Mouse (Mus musculus) fat pad, adult 2 months (tissue): Measurements from ENCODE around the gene Cdh20.
"Not testable (repeated sequence)": the region's sequence is repeated elsewhere in the genome, so short reads cannot be mapped to it uniquely, and the experiment has no call there.

Experiments
- DNase-seq: peaks from one replicate; pipeline ENCODE4 v3.0.0-alpha.2; 2011; ENCODE audit warnings: low read depth, low spot score; ENCODE audit errors: extremely low read depth

Cdh20 gene

GRCm38 (mm10) chr1:104912407-104912806 lies 144.1 kb downstream of the Cdh20 start:
- no peak for DNase-seq

- no peak for DNase-seq
Observed at GRCm38 (mm10) chr1:104916507-104916906, 148.2 kb downstream of the Cdh20 start.

GRCm38 (mm10) chr1:104917307-104917836 lies 149.0 kb downstream of the Cdh20 start:
- DNase-seq: no peak

GRCm38 (mm10) chr1:104933051-104933450 lies 164.7 kb downstream of the Cdh20 start:
- no peak for DNase-seq

- peak; percentile 83 for DNase-seq
Observed at GRCm38 (mm10) chr1:104936966-104937365, 168.6 kb downstream of the Cdh20 start.

- DNase-seq: no peak
Observed at GRCm38 (mm10) chr1:104939156-104939555, 170.8 kb downstream of the Cdh20 start.

GRCm38 (mm10) chr1:104944470-104945109 lies 176.3 kb downstream of the Cdh20 start:
- DNase-seq: no peak

- DNase-seq: no peak
Observed at GRCm38 (mm10) chr1:104945110-104945489, 176.8 kb downstream of the Cdh20 start.

GRCm38 (mm10) chr1:104949640-104950039 lies 181.3 kb downstream of the Cdh20 start:
- DNase-seq: not testable (repeated sequence)

GRCm38 (mm10) chr1:104957046-104957445 lies 188.7 kb downstream of the Cdh20 start:
- DNase-seq: no peak

GRCm38 (mm10) chr1:104961670-104962069 lies 193.3 kb downstream of the Cdh20 start:
- no peak for DNase-seq

GRCm38 (mm10) chr1:104962257-104962656 lies 193.9 kb downstream of the Cdh20 start:
- DNase-seq: no peak

GRCm38 (mm10) chr1:104979068-104979467 lies 210.7 kb downstream of the Cdh20 start:
- DNase-seq: no peak

GRCm38 (mm10) chr1:104980273-104980672 lies 211.9 kb downstream of the Cdh20 start:
- DNase-seq: no peak

GRCm38 (mm10) chr1:104986222-104986973 lies 218.1 kb downstream of the Cdh20 start:
- DNase-seq: no peak

GRCm38 (mm10) chr1:104987526-104987925 lies 219.2 kb downstream of the Cdh20 start:
- no peak for DNase-seq

- no peak for DNase-seq
Observed at GRCm38 (mm10) chr1:104992441-104992840, 224.1 kb downstream of the Cdh20 start.

- no peak for DNase-seq
Observed at GRCm38 (mm10) chr1:104993905-104994611, 225.7 kb downstream of the Cdh20 start.

GRCm38 (mm10) chr1:104994612-104994986 lies 226.3 kb downstream of the Cdh20 start:
- DNase-seq: no peak

GRCm38 (mm10) chr1:104997814-104998213 lies 229.5 kb downstream of the Cdh20 start:
- no peak for DNase-seq

- no peak for DNase-seq
Observed at GRCm38 (mm10) chr1:105002179-105002578, 233.8 kb downstream of the Cdh20 start.

GRCm38 (mm10) chr1:105003786-105004185 lies 235.5 kb downstream of the Cdh20 start:
- DNase-seq: no peak
